Mouse (Mus musculus): ENCODE results near the gene Ptbp1.

DNA sequence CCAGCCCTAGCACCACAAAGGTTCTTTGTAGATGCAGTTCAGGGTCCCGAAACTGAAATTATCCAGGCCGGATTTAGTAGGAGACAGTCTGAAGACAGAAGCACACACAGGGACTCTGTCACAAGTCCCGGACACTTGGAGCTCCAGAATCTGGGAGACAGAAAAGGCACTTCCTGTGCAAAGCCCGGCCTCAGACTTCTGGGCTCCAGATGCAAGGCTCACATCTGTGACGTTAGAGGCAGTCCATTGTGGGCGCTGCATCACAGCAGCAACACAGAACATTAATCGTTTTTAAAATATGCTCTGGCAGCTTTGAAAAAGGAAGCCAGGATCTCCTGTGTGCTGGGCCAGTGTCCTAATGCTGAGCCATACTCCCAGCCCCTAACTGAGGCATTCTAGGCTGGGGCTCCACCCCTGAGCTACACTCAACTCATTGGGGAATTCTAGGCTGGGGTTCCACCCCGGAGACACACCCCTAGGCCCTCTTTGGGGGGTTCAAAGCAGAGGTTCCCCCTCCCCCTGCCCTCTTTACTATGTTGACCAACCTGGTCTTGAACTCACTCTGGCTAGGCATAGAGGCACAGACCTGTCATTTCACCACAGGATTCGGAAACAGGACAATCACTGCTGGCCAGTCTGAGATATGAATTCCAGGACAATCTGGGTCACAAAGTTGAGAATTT, 2.0 kb upstream of the Ptbp1 start:
- TF ChIP-seq CTCF (IDR thresholded peaks at IDR 0.05; ENCODE audit: extremely low read depth, insufficient read depth, insufficient read length, insufficient replicate concordance) (no peak), POLR2A (IDR thresholded peaks at IDR 0.05; ENCODE audit: low read depth, low read length) (no peak)

Measured in spleen, adult 2 months (tissue).